Mouse (Mus musculus) lung, postnatal 0 days (tissue): ENCODE measurements around the gene Sorcs2. TPM values are rescaled to one million over a fixed set of nuclear protein-coding genes. Genes with fewer than 3 reads are reported as not detected.

Source experiments
- ATAC-seq: fragments of 200-750 bp; cut with Nextera tagmentation; 2 replicates; pipeline ENCODE4 v1.8.0; 2017; ENCODE audit warnings: moderate library complexity
- DNase-seq: peaks from one replicate; pipeline ENCODE4 v3.0.0-alpha.2; 2016; ENCODE audit warnings: low spot score
- H3K27ac ChIP-seq: fragments of 300-500 bp; sonication (generic); 2 replicates; pipeline ENCODE4 v1.5.1; 2014; ENCODE audit warnings: antibody characterized with exemption, mild to moderate bottlenecking, low read length, mixed read lengths
- H3K27me3 ChIP-seq: fragments of 300-500 bp; sonication (generic); replicated peaks from 2 replicates; pipeline ENCODE4 v1.6.1; 2014; ENCODE audit warnings: low read length, mixed read lengths; ENCODE audit not compliant: insufficient read depth
- H3K36me3 ChIP-seq: fragments of 300-500 bp; sonication (generic); 2 replicates; pipeline ENCODE4 v1.6.1; 2014; ENCODE audit warnings: low read length, mixed read lengths; ENCODE audit not compliant: insufficient read depth
- H3K4me1 ChIP-seq: fragments of 300-500 bp; sonication (generic); 2 replicates; pipeline ENCODE4 v1.6.1; 2014; ENCODE audit warnings: antibody characterized with exemption, low read depth, low read length, mixed read lengths; ENCODE audit not compliant: insufficient read depth
- H3K4me2 ChIP-seq: fragments of 300-500 bp; sonication (generic); replicated peaks from 2 replicates; pipeline ENCODE4 v1.6.1; 2014; ENCODE audit warnings: low read depth, mild to moderate bottlenecking, low read length, moderate library complexity, mixed read lengths
- H3K4me3 ChIP-seq: fragments of 300-500 bp; sonication (generic); 2 replicates; pipeline ENCODE4 v1.5.1; 2014; ENCODE audit warnings: low read depth, low read length
- H3K9ac ChIP-seq: fragments of 300-500 bp; sonication (generic); replicated peaks from 2 replicates; pipeline ENCODE4 v1.6.1; 2014; ENCODE audit warnings: low read depth, mild to moderate bottlenecking
- H3K9me3 ChIP-seq: fragments of 300-500 bp; sonication (generic); 2 replicates; pipeline ENCODE4 v1.6.1; 2016; ENCODE audit warnings: low read length, mixed read lengths
- CTCF ChIP-seq: IDR thresholded peaks from 2 replicates; pipeline ENCODE4 v1.5.1; 2016; ENCODE audit warnings: antibody characterized with exemption, mild to moderate bottlenecking
- EP300 ChIP-seq: IDR thresholded peaks from 2 replicates; pipeline ENCODE4 v1.6.1; 2016; ENCODE audit warnings: antibody characterized with exemption, mild to moderate bottlenecking, control low read depth
- WGBS: fragments of 180-500 bp; shearing (Covaris S2); extraction: QIAGEN DNeasy Blood & Tissue Kit; methylation state at CpG from one replicate; pipeline ENCODE4 v1.1.7; 2014; 5-methylcytosine and 5-hydroxymethylcytosine counted together
- polyA plus RNA-seq: library from polyadenylated mRNA; unstranded; fragments of >200 nt; fragmentation: Nextera tagmentation; extraction: Ambion mirVana; gene quantifications from 2 replicates; pipeline ENCODE4 v1.2.1, GENCODE M21; 2015

Gene Sorcs2
- polyA plus RNA-seq, 1 experiment from 2014 or later = 9.4 TPM

- H3K9me3 ChIP-seq = no peaks in the 10 kb centered on the region
- no peak for TF ChIP-seq EP300
- TF ChIP-seq CTCF = no peak
- H3K4me1 ChIP-seq = no peaks in the 10 kb centered on the region
- WGBS = 64% methylated on average over 1 of the region's 1 CpGs
- H3K27ac ChIP-seq = no peak overlapping the region
- H3K4me2 ChIP-seq = no peak overlapping the region
- H3K36me3 ChIP-seq = no peaks in the 10 kb centered on the region
- no peak for DNase-seq
- no peak for ATAC-seq
- no peak overlapping the region for H3K9ac ChIP-seq
- no peaks in the 10 kb centered on the region for H3K27me3 ChIP-seq
- no peak overlapping the region for H3K4me3 ChIP-seq
Observed at GRCm38 (mm10) chr5:36199519-36199918, 198.4 kb downstream of the Sorcs2 start.

- H3K27ac ChIP-seq = no peak overlapping the region
- DNase-seq (no peak), ATAC-seq (peak; percentile 18; the same call in 1 of the 2 replicates)
- no peak for TF ChIP-seq EP300
- TF ChIP-seq CTCF = no peak
- 79% methylated on average over 4 of the region's 4 CpGs for WGBS
- H3K36me3 ChIP-seq = no peaks in the 10 kb centered on the region
- no peaks in the 10 kb centered on the region for H3K9me3 ChIP-seq
- H3K4me1 ChIP-seq = no peaks in the 10 kb centered on the region
- no peaks in the 10 kb centered on the region for H3K27me3 ChIP-seq
- H3K4me3 ChIP-seq = no peak overlapping the region
- no peak overlapping the region for H3K9ac ChIP-seq
- no peak overlapping the region for H3K4me2 ChIP-seq
Observed at GRCm38 (mm10) chr5:36195436-36195835, 202.5 kb downstream of the Sorcs2 start.

GRCm38 (mm10) chr5:36194631-36195030, 203.3 kb downstream of the Sorcs2 start:
- ATAC-seq (no peak), DNase-seq (no peak)
- no peaks in the 10 kb centered on the region for H3K27me3 ChIP-seq
- no peaks in the 10 kb centered on the region for H3K4me1 ChIP-seq
- 53% methylated on average over 4 of the region's 4 CpGs for WGBS
- no peak overlapping the region for H3K4me3 ChIP-seq
- no peak overlapping the region for H3K4me2 ChIP-seq
- no peaks in the 10 kb centered on the region for H3K9me3 ChIP-seq
- no peak overlapping the region for H3K27ac ChIP-seq
- TF ChIP-seq CTCF = no peak
- no peak for TF ChIP-seq EP300
- no peak overlapping the region for H3K9ac ChIP-seq
- H3K36me3 ChIP-seq = no peaks in the 10 kb centered on the region

GRCm38 (mm10) chr5:36192677-36193076, 205.3 kb downstream of the Sorcs2 start:
- 80% methylated on average over 2 of the region's 2 CpGs for WGBS
- H3K27ac ChIP-seq = no peak overlapping the region
- H3K9ac ChIP-seq = no peak overlapping the region
- no peak overlapping the region for H3K4me3 ChIP-seq
- TF ChIP-seq CTCF (no peak), EP300 (no peak)
- H3K4me1 ChIP-seq = no peaks in the 10 kb centered on the region
- no peak overlapping the region for H3K4me2 ChIP-seq
- H3K27me3 ChIP-seq = no peaks in the 10 kb centered on the region
- H3K9me3 ChIP-seq = no peaks in the 10 kb centered on the region
- H3K36me3 ChIP-seq = no peaks in the 10 kb centered on the region
- ATAC-seq (no peak), DNase-seq (no peak)

GRCm38 (mm10) chr5:36191876-36192275, 206.1 kb downstream of the Sorcs2 start:
- TF ChIP-seq EP300 (no peak), CTCF (peak; percentile 52)
- no peak overlapping the region for H3K4me3 ChIP-seq
- H3K4me1 ChIP-seq = no peaks in the 10 kb centered on the region
- ATAC-seq = no peak
- H3K4me2 ChIP-seq = no peak overlapping the region
- no peak overlapping the region for H3K9ac ChIP-seq
- no peaks in the 10 kb centered on the region for H3K36me3 ChIP-seq
- H3K27me3 ChIP-seq = no peaks in the 10 kb centered on the region
- no peak overlapping the region for H3K27ac ChIP-seq
- no peaks in the 10 kb centered on the region for H3K9me3 ChIP-seq
- no peak for DNase-seq
- WGBS = 82% methylated on average over 3 of the region's 3 CpGs

- Histone ChIP-seq H3K27me3 (no peaks in the 10 kb centered on the region), H3K4me2 (no peak overlapping the region), H3K4me3 (no peak overlapping the region), H3K9me3 (no peaks in the 10 kb centered on the region), H3K9ac (no peak overlapping the region), H3K27ac (no peak overlapping the region), H3K36me3 (no peaks in the 10 kb centered on the region), H3K4me1 (no peaks in the 10 kb centered on the region)
- DNase-seq = no peak
- TF ChIP-seq EP300 = no peak
- TF ChIP-seq CTCF = no peak
- 85% methylated on average over 4 of the region's 4 CpGs for WGBS
- ATAC-seq = no peak
Observed at GRCm38 (mm10) chr5:36191285-36191684, 206.7 kb downstream of the Sorcs2 start.

- H3K4me2 ChIP-seq = no peak overlapping the region
- no peaks in the 10 kb centered on the region for H3K4me1 ChIP-seq
- DNase-seq = no peak
- no peak for ATAC-seq
- H3K27ac ChIP-seq = no peak overlapping the region
- no peaks in the 10 kb centered on the region for H3K36me3 ChIP-seq
- H3K9ac ChIP-seq = no peak overlapping the region
- H3K4me3 ChIP-seq = no peak overlapping the region
- no peak for TF ChIP-seq CTCF
- no peaks in the 10 kb centered on the region for H3K9me3 ChIP-seq
- 78% methylated on average over 4 of the region's 4 CpGs for WGBS
- no peaks in the 10 kb centered on the region for H3K27me3 ChIP-seq
Observed at GRCm38 (mm10) chr5:36188310-36188709, 209.6 kb downstream of the Sorcs2 start.
